Mouse (Mus musculus) CH12.LX (cell line): Measurements from ENCODE around the gene Trim7.

ENCODE experiments used
- BHLHE40 ChIP-seq: IDR thresholded peaks from 2 replicates; pipeline ENCODE4 v1.6.1; 2011; ENCODE audit warnings: mild to moderate bottlenecking, low read depth, low read length, improper control_type of control experiment
- JUND ChIP-seq: conservative IDR thresholded peaks from 2 replicates; pipeline ENCODE4 v1.6.1; 2011; ENCODE audit warnings: low read depth, low read length, improper control_type of control experiment
- MEF2A ChIP-seq: IDR thresholded peaks from 2 replicates; pipeline ENCODE4 v1.6.1; 2014; ENCODE audit warnings: low read depth, mild to moderate bottlenecking, inconsistent platforms, low read length, improper control_type of control experiment, borderline replicate concordance
- POLR2A ChIP-seq: IDR thresholded peaks from 2 replicates; pipeline ENCODE4 v1.6.1; 2011; ENCODE audit warnings: low read depth, mild to moderate bottlenecking, improper control_type of control experiment, low read length
- RAD21 ChIP-seq: IDR thresholded peaks from 2 replicates; pipeline ENCODE4 v1.6.1; 2011; ENCODE audit warnings: low read depth, mild to moderate bottlenecking, low read length, improper control_type of control experiment, moderate library complexity
- ZNF384 ChIP-seq: IDR thresholded peaks from 2 replicates; pipeline ENCODE4 v1.6.1; 2012; ENCODE audit warnings: low read depth, low read length, improper control_type of control experiment, inconsistent platforms

DNA sequence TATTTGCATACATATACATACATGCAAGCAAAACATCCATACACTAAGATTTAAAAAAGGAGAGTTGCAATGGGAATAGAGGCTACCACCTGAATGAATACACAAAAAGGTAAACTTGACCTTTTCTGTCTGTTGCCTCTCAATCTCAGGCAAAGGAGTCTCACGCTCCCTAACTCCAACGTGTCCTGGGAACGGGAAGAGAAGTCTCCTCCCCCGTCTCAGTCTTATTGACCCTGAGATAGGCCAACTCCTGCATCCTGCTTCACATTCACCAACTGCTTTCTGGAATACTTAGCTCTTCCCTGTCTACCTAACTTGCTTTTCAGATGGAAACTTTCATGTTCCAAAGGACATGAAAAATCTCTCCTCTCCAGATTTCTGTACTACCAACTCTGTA is 16.5 kb upstream of the Trim7 start:
- TF ChIP-seq JUND (no peak), BHLHE40 (no peak), ZNF384 (no peak), MEF2A (no peak), RAD21 (no peak), POLR2A (no peak)
